ENCODE assay signal across 8 mouse cellular contexts in genomic region chr5:121661494-121661893, GRCm38 (mm10). TPM values are rescaled to one million over a fixed set of nuclear protein-coding genes. Genes with fewer than 3 reads are reported as not detected.
DNase-seq lines count a peak whose midpoint lies in the region; ATAC-seq and TF ChIP-seq lines count a peak whose summit lies in the region.

No protein-coding gene starts in this region.

- no peak overlapping the region for H3K27ac ChIP-seq in heart, embryonic 14.5 days (replicated peaks in 1 of 2; ENCODE audit: control insufficient read depth in 1 of 2, insufficient read depth in 1 of 2, low read depth in 2 of 2, low read length in 2 of 2)
- no peak overlapping the region for H3K27ac ChIP-seq in forebrain, embryonic 14.5 days (ENCODE audit: low read depth, low read length)
- H3K27ac ChIP-seq in liver, embryonic 15.5 days (replicated peaks), result 0 out of 2 replicates have a peak overlapping the region, but pooled peaks have one; percentile 38

- DNase-seq in heart, adult 18-20 months, result no peak
- DNase-seq in forebrain, embryonic 14.5 days (ENCODE audit: low spot score), result no peak
- DNase-seq in ovary, postnatal 14 days (ENCODE audit: low spot score), result no peak
- no peak for DNase-seq in thymus, adult 18-20 months
- no peak for DNase-seq in adrenal gland, postnatal 36 days

- WGBS in heart, embryonic 14.5 days, result 80% methylated on average over 5 of the region's 5 CpGs
- WGBS in forebrain, embryonic 14.5 days, result 85% methylated on average over 5 of the region's 5 CpGs
- 85% methylated on average over 5 of the region's 5 CpGs for WGBS in liver, embryonic 15.5 days (ENCODE audit: insufficient replicate concordance)

- peaks cover 9 to 13% of the 10 kb centered on the region in 2 experiments for H3K4me1 ChIP-seq in heart, embryonic 14.5 days (ENCODE audit: control insufficient read depth in 2 of 2, insufficient read depth in 2 of 2, low read length in 2 of 2)
- H3K4me1 ChIP-seq in E14TG2a.4 (replicated peaks; ENCODE audit: low read depth, low read length), result peaks cover 31% of the 10 kb centered on the region
- H3K4me1 ChIP-seq in forebrain, embryonic 14.5 days (ENCODE audit: control insufficient read depth, insufficient read depth, low read length), result peaks cover 6% of the 10 kb centered on the region
- H3K4me1 ChIP-seq in liver, embryonic 15.5 days (replicated peaks), result peaks cover 29% of the 10 kb centered on the region

- H3K36me3 ChIP-seq in heart, embryonic 14.5 days (ENCODE audit: control insufficient read depth, insufficient read depth, low read length), result peaks cover 38% of the 10 kb centered on the region
- H3K36me3 ChIP-seq in E14TG2a.4 (ENCODE audit: insufficient read depth, low read length), result peaks cover 41% of the 10 kb centered on the region
- peaks cover 33% of the 10 kb centered on the region for H3K36me3 ChIP-seq in forebrain, embryonic 14.5 days (ENCODE audit: control insufficient read depth, insufficient read depth, low read length)
- peaks cover 47% of the 10 kb centered on the region for H3K36me3 ChIP-seq in liver, embryonic 15.5 days (replicated peaks)

- H3K9ac ChIP-seq in heart, embryonic 14.5 days (ENCODE audit: low read length), result peak overlapping the region; percentile 80
- H3K9ac ChIP-seq in forebrain, embryonic 14.5 days (ENCODE audit: low read length), result peak overlapping the region; percentile 83
- peak overlapping the region; percentile 98 for H3K9ac ChIP-seq in liver, embryonic 15.5 days

- no peaks in the 10 kb centered on the region for H3K27me3 ChIP-seq in heart, embryonic 14.5 days (ENCODE audit: control insufficient read depth, insufficient read depth, low read length)
- H3K27me3 ChIP-seq in E14TG2a.4 (ENCODE audit: insufficient read depth, low read length), result no peaks in the 10 kb centered on the region
- no peaks in the 10 kb centered on the region for H3K27me3 ChIP-seq in forebrain, embryonic 14.5 days (replicated peaks; ENCODE audit: control insufficient read depth, insufficient read depth, low read length)
- H3K27me3 ChIP-seq in liver, embryonic 15.5 days, result no peaks in the 10 kb centered on the region

- no peak for ATAC-seq in heart, embryonic 14.5 days (ENCODE audit: insufficient number of reproducible peaks, insufficient read depth, low FRiP score, low read depth)
- ATAC-seq in forebrain, embryonic 14.5 days, result no peak
- no peak for ATAC-seq in liver, embryonic 15.5 days (ENCODE audit: insufficient read depth)

- TF ChIP-seq CTCF in E14TG2a.4 (conservative IDR thresholded peaks at IDR 0.05; ENCODE audit: low read length), result no peak

- H3K9me3 ChIP-seq in heart, embryonic 14.5 days (ENCODE audit: control insufficient read depth, low read length), result no peaks in the 10 kb centered on the region
- no peaks in the 10 kb centered on the region for H3K9me3 ChIP-seq in E14TG2a.4 (ENCODE audit: low read length)
- no peaks in the 10 kb centered on the region for H3K9me3 ChIP-seq in forebrain, embryonic 14.5 days (replicated peaks; ENCODE audit: control insufficient read depth, low read length)
- H3K9me3 ChIP-seq in liver, embryonic 15.5 days (replicated peaks), result no peaks in the 10 kb centered on the region

- peak overlapping the region; percentile 68 for H3K4me2 ChIP-seq in heart, embryonic 14.5 days (ENCODE audit: low read length)
- peak overlapping the region; percentile 93 for H3K4me2 ChIP-seq in forebrain, embryonic 14.5 days (ENCODE audit: low read length)
- peak overlapping the region; percentile 94 for H3K4me2 ChIP-seq in liver, embryonic 15.5 days

- H3K4me3 ChIP-seq in heart, embryonic 14.5 days (ENCODE audit: control insufficient read depth in 1 of 2, insufficient read depth in 1 of 2, low read depth in 1 of 2, low read length in 2 of 2), result peak overlapping the region; percentile 73 to 80
- peak overlapping the region; percentile 96 for H3K4me3 ChIP-seq in E14TG2a.4 (replicated peaks; ENCODE audit: low read length)
- H3K4me3 ChIP-seq in forebrain, embryonic 14.5 days (ENCODE audit: low read depth, low read length), result peak overlapping the region; percentile 73
- peak overlapping the region; percentile 96 for H3K4me3 ChIP-seq in liver, embryonic 15.5 days (replicated peaks)

RNA-seq across cellular contexts. Expression of gene Brap, which starts 1.1 kb away (rescaled TPM):
- 26.6 and 26.9 TPM in 2 replicates for polyA plus RNA-seq in heart, embryonic 14.5 days (2014; fragmentation: Nextera tagmentation; extraction: Ambion mirVana)
- total RNA-seq in heart, adult 18-20 months (2021), result 10 to 100 TPM; 26.5 to 28.9 TPM
- 36.8 and 43.5 TPM in 2 replicates for polyA plus RNA-seq in forebrain, embryonic 14.5 days (2014; fragmentation: Nextera tagmentation; extraction: Ambion mirVana)
- polyA plus RNA-seq in liver, embryonic 15.5 days (2015; fragmentation: Nextera tagmentation; extraction: Ambion mirVana), result 22.1 and 27.5 TPM in 2 replicates
- total RNA-seq in adrenal gland, postnatal 36 days (2021), result 10 to 100 TPM; 51.4 to 52.2 TPM

RNA-seq across cellular contexts. Expression of gene Acad10, which starts 1.2 kb away (rescaled TPM):
- polyA plus RNA-seq in heart, embryonic 14.5 days (2014; fragmentation: Nextera tagmentation; extraction: Ambion mirVana), result 1.1 and 1.5 TPM in 2 replicates
- 10 to 100 TPM; 25.4 to 27.5 TPM for total RNA-seq in heart, adult 18-20 months (2021)
- 0.84 and 1.1 TPM in 2 replicates for polyA plus RNA-seq in forebrain, embryonic 14.5 days (2014; fragmentation: Nextera tagmentation; extraction: Ambion mirVana)
- polyA plus RNA-seq in liver, embryonic 15.5 days (2015; fragmentation: Nextera tagmentation; extraction: Ambion mirVana), result 3.2 and 4.0 TPM in 2 replicates
- total RNA-seq in adrenal gland, postnatal 36 days (2021), result 10 to 100 TPM; 18.2 to 25.6 TPM

RNA-seq across cellular contexts. Expression of gene Acad12, which starts 42.8 kb away (rescaled TPM):
- polyA plus RNA-seq in heart, embryonic 14.5 days (2014; fragmentation: Nextera tagmentation; extraction: Ambion mirVana), result 7.2 and 7.3 TPM in 2 replicates
- 10 to 100 TPM; 89.0 to 93.2 TPM for total RNA-seq in heart, adult 18-20 months (2021)
- polyA plus RNA-seq in forebrain, embryonic 14.5 days (2014; fragmentation: Nextera tagmentation; extraction: Ambion mirVana), result 1.1 and 1.2 TPM in 2 replicates
- polyA plus RNA-seq in liver, embryonic 15.5 days (2015; fragmentation: Nextera tagmentation; extraction: Ambion mirVana), result 1.2 and 2.4 TPM in 2 replicates
- total RNA-seq in adrenal gland, postnatal 36 days (2021), result 10 to 100 TPM; 19.4 to 23.4 TPM

RNA-seq across cellular contexts. Expression of gene Atxn2, which starts 49.6 kb away (rescaled TPM):
- 84.8 and 86.9 TPM in 2 replicates for polyA plus RNA-seq in heart, embryonic 14.5 days (2014; fragmentation: Nextera tagmentation; extraction: Ambion mirVana)
- total RNA-seq in heart, adult 18-20 months (2021), result 100 to 1,000 TPM; 137 to 154 TPM
- polyA plus RNA-seq in forebrain, embryonic 14.5 days (2014; fragmentation: Nextera tagmentation; extraction: Ambion mirVana), result 43.5 and 49.5 TPM in 2 replicates
- polyA plus RNA-seq in liver, embryonic 15.5 days (2015; fragmentation: Nextera tagmentation; extraction: Ambion mirVana), result 20.4 and 23.0 TPM in 2 replicates
- total RNA-seq in adrenal gland, postnatal 36 days (2021), result 100 to 1,000 TPM; 158 to 166 TPM
